Mouse (Mus musculus) layer of hippocampus, adult 9-10 months (tissue): ENCODE measurements around the gene Manba.
"Not testable (repeated sequence)": the region's sequence is repeated elsewhere in the genome, so short reads cannot be mapped to it uniquely, and the experiment has no call there.

Experiments used
- DNase-seq: peaks from one replicate; pipeline ENCODE4 v3.0.0; 2022; ENCODE audit warnings: low spot score

The Manba gene

DNA sequence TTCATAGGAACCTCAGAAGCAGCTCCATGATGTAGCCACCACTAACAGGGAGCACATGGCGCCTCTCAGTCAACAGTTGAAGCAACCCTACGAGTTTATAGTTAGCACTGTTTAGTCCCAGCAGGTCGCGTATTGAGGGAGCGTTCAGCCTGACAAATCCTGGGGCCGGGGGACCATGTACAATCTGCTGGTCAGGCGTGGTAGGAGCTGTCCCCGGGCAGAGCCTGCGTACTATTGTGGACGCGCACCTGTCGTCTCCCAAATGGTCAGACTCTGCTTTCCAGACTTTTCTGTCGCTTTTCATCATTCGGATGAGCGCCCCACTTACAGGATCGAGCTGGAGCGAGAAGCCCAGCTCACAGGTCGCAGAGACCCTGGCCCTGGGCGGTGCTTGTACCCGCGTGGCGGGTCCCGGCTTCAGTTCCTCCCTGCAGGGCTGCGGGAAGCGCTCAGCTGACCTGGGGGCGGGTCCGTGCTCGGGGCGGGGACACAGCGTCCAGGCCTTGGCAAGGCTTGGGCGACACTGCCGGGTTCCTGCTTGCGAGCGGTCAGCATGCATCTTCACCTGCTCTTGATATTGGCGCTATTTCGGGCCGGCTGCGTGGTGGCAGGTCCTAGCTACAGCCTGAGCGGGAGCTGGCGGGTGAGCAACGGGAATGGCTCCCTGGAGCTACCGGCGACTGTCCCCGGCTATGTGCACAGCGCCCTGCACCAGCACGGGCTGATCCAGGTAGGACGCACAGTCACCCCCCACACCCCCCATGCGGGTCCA lies at the start of gene Manba:
TSS of gene Manba (plus strand) at position 484 of the 772 bp plus-strand sequence.
- DNase-seq = no peak

DNA sequence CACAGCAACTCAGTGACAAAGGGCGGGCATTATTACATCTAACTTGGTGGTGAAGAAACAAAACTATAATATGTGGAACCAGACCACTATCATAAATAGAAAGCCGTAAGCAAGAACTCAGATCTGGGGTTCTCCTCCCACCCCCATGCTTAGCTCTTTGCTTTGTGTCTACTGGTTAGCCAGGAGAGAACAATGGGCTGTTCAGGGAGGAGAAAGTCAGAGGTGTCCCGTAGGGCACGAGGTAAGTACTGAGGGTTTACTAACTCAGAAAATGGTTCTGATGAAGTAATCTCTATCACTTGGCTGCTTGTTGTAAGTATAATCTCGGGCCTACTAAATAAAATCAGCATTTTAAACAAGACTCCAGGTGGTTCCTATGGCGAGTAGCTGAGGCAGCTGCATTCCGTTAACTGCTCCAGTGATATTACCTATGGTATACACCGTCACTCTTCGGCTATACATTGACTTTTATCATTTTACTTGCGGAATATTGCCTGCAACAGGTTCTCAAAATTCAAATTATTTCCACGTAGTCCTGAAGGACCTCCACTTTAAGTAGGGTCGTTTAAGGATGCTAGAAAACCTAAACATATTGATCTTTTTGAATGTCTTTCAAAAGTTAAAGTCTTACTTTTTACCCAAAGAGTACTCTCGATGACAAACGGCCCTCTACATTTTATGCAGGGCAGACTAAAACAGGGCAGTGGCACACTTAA lies 48.4 kb upstream of the Manba start:
- no peak for DNase-seq

DNA sequence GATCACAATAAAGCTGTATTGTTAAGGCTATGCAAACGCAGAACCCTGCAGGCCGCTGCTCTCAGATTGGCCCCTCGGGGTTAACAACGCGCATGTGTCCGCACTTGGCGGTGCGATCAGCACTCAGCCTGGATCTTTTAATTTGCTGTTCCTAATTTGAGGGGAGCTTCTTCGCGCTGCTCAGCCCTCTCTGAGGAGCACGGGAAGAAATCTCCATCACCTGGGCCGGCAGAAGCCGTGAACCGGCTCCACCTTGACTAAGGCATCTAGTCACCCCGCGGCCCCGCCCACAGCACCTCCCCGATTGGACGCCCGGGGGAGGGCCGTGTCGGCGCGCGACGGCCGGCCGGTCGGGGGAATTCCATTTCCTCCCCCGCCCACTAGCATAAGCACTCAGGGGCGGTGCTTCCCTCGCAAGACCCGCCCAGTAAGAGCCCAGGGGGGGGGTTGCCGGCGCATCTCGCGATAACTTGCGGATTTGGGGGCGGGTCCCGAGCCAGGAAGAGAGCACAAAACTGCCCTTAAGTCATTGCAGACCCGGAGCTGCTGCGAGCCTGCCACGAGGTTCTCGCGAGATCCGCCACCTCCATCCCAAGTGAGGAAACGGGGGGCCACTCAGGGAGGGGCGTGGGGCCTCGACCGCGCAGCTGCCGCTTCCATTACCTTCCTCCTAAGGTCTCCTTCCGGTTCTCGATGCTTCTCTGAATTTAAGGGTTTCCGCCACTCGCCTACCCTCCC lies 47.5 kb upstream of the Manba start, which contains the start of gene Ube2d3:
TSS of gene Ube2d3 (plus strand) at position 392 of the 738 bp plus-strand sequence.
- peak; percentile 94 for DNase-seq

DNA sequence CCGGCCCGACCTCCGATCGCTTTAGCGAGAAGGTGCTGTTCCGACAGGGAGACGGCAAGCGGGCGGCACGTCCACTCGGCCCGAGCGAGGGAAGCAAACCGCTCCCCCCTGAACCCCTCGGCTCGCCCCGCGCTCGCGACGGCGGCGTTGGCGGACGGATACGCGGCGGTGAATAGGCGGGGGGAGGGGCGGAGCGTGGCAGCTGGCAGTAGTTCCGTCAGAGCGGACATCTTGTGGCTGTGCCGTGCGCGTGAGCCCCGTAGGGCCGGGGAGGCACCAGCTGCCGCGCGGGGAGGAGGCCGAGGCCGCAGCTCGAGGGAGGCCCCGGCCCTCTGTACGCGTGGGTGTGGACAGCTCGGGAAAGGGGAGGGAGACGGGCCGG lies 46.9 kb upstream of the Manba start:
- peak; percentile 85 for DNase-seq

DNA sequence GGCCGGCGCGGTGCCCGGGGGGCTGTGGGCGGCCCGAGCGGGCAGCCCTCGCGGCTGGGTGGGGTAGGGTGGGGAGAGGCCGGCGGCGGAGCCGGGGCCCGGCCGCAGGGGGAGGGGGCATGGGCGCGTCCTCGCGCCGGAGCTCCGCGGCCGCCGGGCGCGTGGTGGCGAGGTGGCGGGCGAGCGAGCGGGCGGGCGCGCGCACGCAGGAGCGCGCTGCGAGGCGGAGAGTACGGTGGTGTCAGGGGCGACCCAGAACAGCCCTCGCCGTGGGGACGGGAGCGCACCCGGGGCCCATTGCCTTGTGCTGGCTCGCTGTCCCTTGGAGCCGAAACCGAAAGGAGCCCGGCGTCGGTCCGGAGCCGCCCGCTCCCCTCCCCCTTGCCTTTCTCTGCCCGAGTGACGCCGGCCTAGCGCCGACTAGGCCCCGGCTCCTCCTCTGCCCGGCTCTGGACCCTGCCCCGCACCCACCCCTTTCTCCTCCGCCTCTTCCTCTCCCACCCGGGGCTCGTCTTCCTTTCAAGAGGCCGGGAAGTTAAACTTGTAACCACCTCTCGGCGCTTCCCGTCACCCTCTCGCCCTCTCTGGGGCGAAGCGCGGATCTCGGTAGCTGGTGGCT lies 46.4 kb upstream of the Manba start:
- DNase-seq = no peak

DNA sequence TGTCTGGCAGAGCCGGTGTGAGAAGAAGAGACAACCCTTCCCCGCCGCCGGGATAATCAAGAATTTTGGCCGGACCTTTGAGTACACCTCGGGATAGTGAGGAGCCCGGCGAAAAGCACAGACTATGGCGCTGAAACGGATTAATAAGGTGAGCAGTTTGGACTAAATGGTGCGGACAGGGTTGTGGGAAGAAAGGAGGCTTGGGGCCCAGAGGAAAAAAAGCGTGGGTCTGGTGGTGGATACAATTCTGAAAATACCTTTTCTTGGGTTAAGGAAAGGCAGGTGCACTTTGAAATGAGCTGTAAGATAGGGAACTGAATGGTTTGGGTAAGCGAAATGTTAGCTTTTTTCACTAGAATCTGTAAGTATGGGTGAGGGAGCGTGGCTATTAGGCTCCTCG lies 45.8 kb upstream of the Manba start:
- no peak for DNase-seq

DNA sequence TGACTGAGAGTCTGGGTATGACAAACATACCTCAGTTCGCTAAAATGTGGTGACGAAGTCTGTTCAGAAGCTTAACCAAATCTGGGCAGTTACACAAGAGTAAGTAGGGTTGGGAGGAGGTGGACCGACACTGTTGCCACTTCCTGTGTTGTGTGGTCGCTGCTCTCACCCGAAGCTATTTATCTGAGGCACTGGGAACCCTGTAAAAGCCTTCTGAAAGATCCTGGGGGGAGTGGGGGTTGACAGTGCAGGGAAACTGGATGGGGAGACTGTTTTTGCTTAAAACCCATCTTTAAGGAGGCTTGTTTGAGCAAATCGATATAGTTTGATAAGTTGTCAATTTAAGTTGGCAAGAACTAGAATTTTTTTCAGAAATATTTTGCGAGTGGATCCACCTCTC lies 45.2 kb upstream of the Manba start:
- no peak for DNase-seq

DNA sequence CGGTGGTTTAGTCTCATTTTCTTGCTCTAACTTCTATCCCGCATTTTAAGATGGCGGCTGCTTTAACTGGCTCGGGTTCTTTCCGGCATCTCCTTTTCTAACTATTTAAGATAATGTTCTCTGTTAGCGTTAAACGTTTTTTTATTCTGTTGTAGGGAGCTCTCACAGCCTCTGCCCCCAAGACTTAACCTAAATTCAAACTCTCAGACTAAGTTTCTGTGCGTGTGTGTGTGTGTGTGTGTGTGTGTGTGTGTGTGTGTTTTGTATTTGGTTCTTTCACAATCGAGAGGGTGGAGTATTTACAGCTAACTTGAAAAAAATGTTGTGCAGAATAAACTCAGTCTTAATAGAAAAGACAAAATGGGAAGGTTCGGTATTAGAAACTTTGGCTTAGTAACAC lies 44.8 kb upstream of the Manba start:
- no peak for DNase-seq

DNA sequence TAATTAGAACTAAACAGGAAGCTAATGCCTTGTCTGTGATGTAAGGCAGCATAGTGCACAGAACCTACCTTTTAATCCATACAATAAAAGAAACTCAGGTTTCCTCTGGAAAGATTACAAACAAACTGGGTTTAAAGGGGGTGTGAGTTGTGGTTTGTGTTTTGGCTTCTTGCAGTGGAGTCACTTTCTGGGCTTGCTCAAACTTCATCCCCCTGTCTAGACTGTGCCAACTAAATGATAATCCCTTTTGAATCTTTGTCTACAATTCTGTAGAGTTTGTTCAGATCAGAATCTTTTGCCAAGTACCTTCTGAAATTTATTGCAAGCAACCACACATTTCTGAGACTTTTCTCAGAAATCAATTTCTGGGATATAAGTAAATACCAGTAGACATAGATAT lies 40.5 kb upstream of the Manba start:
- DNase-seq = no peak

DNA sequence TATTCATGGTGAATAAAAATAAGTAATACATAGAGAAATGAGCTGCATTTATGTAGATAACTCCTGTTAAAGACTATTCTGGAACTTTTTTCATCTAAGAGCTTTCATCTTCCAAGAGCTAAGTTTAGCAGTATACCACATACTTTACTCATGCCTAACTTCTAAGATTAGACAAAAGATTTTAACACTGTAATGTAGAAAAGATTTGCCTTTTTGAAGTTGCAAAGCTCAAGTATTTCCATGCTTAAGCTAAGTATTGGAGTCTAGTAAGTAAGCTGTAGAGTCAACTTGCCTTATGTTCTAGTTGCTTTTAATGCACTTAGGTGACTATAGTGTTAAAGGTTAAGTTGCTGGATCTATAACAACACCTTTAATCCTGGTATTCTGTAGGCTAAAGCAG lies 26.4 kb upstream of the Manba start:
- DNase-seq = no peak

DNA sequence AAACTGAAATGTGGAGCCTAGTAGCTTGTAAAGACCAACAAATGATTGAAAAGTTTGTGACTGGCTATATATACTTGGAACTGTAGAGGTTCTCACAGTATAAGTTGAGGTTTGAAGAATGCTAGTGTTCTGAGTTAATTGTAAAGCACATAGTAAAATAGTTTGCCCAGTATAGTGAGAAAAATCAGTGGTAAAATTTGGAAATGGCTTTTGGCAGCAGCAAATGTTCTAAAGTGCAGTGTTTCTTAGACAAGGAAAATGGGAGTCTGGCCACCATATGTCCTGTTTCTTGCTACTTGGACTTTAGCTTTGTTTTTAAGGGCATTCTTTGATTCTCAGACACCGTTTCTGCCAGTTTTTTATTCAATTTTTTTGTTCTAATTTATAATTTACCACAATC lies 17.0 kb upstream of the Manba start:
- no peak for DNase-seq

DNA sequence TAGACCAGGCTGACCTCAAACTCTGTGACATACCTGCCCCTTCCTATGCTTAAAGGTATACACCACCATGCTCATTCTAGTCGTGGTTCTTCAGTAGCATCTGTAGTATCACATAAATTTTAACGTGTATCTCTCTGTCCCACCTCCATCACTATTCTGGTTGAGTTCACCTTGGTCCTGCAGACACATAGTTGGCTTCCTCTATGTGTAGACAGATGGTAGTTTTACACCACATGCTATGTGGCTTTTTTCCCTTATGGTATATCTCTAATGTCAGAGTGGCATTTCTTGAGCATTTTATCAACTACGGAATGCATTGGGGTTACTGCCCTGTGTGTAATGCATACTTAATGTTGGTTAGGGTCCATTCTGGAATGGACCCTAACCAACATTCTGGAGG lies 16.3 kb upstream of the Manba start:
- no peak for DNase-seq

DNA sequence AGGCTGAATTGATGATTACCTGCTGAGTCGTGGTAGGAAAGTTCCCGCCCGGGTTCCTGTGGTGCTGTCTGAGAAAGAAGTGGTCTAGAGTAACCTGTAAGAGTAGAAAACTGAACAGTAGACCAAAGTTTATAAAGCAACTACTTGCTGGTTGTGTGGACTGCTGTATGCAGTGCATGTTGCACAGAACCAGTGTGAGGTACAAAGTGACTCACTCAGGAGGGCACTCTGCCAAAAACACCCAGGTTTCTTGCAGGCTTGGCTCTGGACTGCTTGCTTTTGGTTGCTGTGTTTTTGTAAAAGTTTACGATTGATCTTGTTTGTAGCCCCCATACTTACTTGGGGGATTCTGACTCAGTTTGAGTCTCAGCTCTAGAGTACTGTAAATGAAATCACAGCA lies 15.4 kb upstream of the Manba start:
- DNase-seq = peak; percentile 35

DNA sequence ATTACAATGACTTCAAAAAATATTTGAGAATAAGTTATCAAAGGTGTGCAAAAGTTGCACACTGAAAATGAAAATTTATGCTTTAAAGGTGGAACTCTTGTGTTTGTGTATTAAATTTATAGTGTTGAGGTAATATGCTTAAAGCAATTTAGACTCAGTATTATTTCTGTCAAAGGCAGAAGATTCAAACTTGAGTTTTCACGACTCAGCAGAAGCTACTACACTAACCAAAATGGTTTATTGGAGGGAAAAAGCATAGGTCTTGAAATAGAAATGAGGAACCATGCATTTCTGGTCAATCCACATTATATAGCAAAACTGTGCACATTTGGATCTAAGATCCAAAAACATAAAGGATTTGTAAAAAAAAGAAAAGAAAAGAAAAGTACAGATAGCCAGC lies 14.6 kb upstream of the Manba start:
- no peak for DNase-seq

DNA sequence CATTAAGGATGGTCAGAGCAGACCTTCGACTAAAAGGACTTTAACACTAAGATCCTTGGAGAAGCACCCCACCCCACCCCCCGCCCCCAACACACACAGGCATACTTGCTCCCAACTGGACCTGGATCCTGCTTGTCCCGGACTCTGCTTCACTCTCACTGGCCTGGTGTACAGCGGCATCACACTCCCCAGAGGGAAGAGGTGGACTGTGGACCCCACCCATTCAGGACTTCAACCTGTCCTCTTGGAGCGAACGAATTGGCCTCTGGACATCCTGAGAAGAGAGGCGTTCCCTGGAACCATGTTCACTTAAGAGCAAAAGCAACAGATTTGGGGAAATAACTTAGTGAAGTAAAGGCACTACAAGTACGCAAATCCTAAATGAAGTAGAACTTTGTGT lies 10.4 kb upstream of the Manba start:
- no peak for DNase-seq

DNA sequence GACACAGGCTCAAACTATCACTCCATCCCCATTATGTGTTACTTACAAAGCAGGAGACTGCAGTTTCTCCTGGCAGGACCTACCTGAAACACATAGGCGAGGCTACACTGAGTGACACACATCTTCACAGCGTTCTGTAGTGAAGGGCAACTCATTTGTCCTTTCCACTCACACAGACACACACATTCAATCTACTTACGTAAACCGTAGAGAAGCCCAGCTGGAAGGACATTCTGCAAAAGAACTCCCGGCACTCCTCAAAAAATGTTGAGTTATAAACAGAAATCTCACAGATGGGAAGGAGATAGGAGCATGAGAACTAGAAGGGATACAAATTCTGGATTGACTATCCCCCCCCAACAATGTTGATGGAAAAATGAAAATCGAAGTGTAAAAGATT lies 9.1 kb upstream of the Manba start:
- DNase-seq = peak; percentile 20

DNA sequence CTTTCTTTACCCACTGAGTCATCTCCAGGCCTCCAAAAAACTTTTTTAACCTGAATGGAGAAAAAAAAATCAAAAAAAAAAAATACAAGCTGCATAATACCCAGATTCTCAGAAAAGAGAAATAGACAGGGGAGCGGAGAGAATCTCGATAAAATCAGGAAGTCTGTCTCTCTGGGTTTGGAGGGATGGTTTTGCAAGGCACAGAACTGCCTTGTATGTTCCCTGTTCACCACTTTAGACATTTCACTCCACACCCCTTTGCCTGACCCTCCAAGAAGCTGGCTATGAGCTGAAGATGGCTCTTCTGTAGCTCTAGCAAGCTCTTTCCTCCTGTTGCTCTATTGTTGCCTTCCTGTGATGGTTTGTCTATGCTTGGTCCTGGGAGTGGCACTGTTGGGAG lies 8.4 kb upstream of the Manba start:
- no peak for DNase-seq

DNA sequence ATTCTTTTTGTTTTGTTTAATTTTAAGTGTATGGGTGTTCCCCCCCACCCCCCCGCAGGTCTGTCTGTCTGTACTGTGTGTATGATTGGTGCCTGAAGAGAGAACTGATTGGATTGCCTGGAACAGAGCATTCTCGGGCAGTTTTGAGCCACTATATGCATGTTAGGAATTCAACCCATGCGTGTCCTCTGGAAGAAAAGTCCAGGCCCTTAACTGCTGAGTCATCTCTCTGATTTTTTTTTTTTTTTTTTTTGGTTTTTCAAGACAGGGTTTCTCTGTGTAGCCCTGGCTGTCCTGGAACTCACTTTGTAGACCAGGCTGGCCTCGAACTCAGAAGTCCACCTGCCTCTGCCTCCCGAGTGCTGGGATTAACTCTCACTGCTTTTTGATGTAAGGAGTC lies 6.3 kb upstream of the Manba start:
- not testable (repeated sequence) for DNase-seq

DNA sequence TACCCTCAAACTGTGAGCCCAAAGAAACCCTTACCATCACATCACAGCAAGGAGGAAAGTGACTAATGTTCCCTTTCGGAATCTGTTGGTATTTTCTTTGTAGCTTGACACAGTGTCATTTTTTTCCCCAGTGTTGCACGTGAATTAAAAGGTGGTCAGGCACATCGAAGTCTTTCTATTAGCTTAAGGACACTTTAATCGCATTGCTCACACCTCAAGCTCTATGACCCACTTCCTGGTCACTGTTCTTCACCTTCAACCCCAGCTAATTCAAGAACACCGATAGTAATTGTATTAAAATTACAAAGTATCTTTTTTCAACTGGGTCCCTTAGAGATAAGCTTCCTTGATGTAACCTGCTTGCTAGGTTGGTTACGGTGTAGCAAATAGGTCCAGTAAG lies 4.6 kb upstream of the Manba start:
- no peak for DNase-seq

DNA sequence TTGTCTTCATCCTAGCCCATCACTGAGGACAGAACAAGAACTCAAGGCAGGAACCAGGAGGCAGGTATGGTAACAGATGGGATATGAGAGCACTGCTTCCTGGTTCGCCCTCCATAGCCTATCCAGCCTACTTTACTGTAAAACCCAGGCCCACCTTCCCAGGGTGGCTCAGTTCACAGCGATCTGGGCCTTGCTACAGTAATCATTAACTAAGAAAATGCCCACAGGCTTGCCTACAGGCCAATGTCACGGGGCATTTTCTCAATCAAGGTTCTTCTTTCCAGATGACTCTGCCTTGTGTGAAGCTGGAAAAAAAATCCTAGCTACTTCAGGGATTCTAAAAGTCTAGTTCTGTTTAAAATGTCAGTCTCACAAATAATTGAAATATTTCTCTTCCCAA lies 3.8 kb upstream of the Manba start:
- no peak for DNase-seq

DNA sequence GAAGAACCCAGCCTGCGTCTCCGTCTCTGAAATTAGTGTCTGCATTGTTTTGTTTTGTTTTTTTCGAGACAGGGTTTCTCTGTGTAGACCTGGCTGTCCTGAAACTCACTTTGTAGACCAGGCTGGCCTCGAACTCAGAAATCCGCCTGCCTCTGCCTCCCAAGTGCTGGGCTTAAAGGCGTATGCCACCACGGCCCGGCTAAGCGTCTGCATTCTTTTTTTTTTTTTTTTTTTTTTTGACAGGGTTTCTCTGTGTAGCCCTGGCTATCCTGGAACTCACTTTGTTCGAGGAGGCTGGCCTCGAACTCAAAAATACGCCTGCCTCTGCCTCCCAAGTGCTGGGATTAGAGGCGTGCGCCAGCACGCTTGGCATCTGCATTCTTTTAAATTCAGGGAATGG lies 761 bp upstream of the Manba start:
- DNase-seq = not testable (repeated sequence)

DNA sequence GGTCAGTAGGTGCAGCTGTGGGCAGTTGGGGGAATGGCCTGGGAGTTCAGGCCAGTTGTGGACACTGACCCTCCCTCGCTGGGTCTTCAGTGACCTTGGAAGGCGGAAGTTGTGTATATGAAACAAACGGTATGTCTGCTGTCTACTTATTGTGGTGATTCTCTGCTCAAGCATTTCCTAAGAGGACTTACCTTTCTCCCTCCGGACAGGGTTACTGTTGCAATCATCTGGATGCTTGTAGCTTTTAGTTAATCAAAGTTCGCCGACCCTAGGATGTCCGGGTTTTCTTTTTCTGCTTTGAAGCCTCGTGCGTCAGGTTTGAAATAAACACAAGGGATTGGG lies 460 bp downstream of the Manba start:
- no peak for DNase-seq

DNA sequence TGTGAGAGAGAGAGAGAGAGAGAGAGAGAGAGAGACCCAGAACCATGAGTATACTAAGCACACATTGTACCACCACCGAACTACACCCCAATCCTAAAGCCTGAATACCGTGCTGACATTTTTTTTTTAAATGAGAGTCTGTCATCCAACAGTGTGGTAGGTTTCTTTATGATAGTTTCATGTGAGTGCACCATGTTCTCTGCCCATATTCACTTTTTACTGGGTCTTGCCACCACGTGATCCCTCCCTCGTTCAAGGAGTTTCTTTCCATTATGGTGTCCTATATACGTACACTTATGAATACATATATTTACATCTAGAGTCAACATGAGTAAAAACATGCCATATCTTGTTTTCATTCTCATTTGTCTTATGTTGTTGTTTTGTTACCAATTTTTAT lies 940 bp downstream of the Manba start:
- no peak for DNase-seq
